Mouse (Mus musculus) 416B (cell line): ENCODE measurements at regions not wholly inside any gene's neighbourhood (a gene's known extent, or its start where the extent isn't known, plus 50 kb on each side); places are given as distances from the start of the nearest gene placed in this dataset.

ENCODE experiments used
- DNase-seq: peaks from one replicate; pipeline ENCODE4 v3.0.0; 2011; ENCODE audit warnings: low read depth

GRCm38 (mm10) chrX:45340661-45341060, 250.0 kb downstream of the Prr32 start:
- peak; percentile 11 for DNase-seq
